Mouse (Mus musculus) spleen, postnatal 4 days (tissue): Measurements from ENCODE around the gene Pitx3.
"Not testable (repeated sequence)": the region's sequence is repeated elsewhere in the genome, so short reads cannot be mapped to it uniquely, and the experiment has no call there.

Source experiments
- DNase-seq, 2 experiments: peaks; one replicate each; pipeline ENCODE4 v3.0.0; 2022; ENCODE audit warnings: low spot score in 2 of 2

The Pitx3 gene

DNA sequence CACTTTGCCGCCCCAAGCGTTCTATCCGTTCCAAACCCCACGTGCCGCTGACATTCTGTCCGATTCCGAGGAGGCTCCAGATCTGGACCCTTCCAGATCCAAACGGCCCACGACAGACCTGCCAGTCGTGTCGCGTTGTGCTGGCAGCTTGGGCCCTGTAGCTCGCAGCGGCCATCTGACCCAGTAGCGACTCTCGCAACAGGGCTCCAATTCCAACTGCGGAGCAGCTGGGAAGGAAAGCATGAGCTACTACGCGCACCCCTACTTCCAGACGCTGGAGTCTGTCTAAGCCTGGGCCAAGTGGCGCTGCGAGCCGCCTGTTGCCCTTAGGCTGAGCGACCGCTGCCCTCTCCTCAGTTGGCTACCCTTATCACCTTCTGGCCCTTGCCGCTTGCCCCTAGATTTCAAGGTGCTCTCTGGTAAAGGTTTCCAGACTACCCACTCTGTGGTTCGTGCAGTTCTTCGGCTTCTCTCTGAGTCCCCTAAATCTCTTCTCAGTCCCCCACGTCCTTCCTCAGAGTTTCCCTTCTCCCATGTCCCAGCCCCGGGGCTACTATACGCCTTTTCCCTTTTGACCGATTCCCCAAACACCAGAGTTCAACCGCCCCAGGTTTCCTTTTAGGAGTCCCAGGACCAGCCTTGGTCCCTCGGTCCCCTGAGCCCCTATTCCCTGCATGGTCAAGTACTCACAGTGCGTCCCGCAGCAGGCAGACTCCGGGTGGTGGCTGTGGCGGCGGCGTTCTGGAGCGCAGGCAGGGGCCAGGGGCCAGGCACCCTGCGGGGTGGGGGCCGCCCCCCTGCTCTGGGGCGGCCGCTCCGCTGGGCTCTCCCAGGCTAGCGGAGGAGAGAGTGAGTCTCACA is at the start of gene Pitx3:
TSS of gene Pitx3 (minus strand) at position 816 of the 861 bp plus-strand sequence.
- no peak for DNase-seq

GRCm38 (mm10) chr19:46187203-46187602 is 39.1 kb upstream of the Pitx3 start:
- no peak for DNase-seq

GRCm38 (mm10) chr19:46186611-46187010 is 38.5 kb upstream of the Pitx3 start:
- no peak for DNase-seq

DNA sequence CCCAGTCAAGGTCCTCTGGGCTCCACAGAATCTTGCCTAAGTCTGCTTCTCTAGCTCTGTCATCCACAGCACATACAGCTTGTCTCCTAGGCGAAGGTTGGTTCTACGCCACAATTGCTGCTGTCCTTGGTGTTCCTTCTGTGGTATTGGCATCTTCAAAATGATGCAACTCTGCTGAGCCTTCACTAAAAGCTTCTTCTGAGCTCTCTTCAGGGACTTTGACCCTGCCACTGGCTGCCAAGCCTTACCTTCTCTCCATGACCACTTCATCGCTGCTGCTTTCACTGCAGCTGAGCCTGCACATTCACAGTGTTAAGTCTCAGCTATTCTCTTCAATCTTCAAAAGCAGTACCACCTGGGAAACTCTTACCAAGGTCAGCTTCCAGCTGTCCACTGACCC is 34.1 kb upstream of the Pitx3 start:
- no peak for DNase-seq

DNA sequence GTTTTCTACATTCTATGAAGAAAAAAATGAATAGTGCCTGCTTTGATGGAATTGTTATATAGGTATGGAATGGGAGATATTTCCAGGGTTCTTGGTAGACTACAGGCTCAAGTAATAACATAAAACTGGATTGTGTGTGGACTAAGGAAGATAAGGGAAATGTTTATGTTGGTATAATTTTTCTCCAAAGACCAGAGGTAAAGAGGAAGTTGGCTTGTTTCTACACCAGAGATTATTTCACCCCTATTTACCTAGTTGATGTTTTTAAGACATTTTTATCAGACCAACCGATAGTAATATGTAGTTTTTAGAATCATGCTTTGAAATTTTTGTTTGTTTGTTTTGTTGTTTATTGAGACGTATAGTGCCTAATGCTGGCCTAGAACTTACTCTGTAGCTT is 32.1 kb upstream of the Pitx3 start:
- DNase-seq = no peak

DNA sequence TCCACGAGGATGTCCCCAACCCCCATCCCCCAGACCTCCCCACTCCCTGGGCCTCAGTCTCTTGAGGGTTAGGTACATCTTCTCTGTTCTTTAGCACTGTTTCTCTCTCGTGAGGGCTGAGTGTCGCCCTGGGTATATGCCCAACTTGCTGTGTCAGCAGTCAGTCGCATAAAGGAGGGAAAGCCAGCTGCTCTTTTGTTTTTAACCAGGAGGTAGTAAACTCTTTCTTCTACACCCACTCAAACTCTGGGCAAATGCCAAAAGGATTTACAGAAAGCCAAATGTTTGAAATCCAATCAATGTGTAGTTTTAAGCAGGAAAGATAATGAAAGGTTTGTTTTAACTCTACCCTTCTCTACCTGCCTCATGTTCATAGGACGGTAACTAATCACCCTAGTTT is 28.9 kb upstream of the Pitx3 start:
- no peak for DNase-seq

DNA sequence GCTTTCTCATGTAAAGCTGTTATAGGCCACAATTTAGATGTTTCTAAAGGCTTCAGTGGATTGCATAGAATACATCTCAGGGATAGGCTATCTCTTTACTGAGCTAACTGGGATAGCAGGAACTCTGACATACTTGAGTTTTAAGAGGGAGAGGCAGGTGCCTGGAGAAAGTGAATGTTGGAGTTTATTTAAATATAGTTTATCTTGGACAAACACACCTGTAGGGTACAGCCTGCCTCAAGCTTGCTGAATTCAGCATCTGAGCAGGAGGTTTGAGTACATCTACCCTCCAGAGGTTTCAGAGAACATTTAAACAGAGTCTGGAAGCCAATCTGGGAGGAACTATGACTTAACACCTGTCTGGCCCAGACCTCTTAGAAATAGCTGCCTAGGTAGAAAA is 27.0 kb upstream of the Pitx3 start:
- DNase-seq = no peak

GRCm38 (mm10) chr19:46172541-46172940 is 24.4 kb upstream of the Pitx3 start:
- no peak for DNase-seq

- DNase-seq = no peak
Measured at GRCm38 (mm10) chr19:46169913-46170312, 21.8 kb upstream of the Pitx3 start.

GRCm38 (mm10) chr19:46169396-46169795 is 21.3 kb upstream of the Pitx3 start:
- no peak for DNase-seq

DNA sequence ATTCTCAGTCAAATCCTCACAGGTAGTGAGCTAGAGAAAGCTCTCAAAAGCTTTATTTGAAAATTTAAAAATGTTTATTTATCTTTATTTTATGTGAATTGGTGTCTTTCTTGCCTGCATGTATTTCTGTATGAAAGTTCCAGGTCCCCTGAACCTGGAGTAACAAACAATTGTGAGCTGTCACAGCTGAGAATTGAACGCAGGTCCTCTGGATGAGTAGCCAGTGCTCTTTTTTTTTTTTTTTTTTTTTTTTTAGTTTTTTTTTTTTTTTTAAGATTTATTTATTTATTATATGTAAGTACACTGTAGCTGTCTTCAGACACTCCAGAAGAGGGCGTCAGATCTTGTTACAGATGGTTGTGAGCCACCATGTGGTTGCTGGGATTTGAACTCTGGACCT is 19.0 kb upstream of the Pitx3 start:
- DNase-seq = not testable (repeated sequence)

DNA sequence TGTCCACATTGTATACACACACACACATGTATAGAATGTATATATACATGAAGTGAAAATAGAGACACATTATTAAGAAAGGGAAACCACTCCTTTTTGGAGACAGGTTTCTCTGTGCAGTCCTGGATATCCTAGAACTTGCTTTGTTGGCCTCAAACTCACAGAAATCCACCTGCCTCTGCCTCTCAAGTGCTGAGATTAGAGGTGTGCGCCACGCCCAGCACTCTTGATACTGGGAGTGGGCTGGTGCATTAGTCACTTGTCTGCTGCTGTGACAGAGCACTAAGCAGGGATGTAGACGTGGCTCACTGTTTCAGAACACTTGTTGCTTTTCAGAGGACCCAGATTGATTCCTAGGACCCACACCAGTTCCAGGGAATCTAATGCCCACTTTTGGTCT is 17.8 kb upstream of the Pitx3 start:
- no peak for DNase-seq

- DNase-seq = peak; percentile 89 to 93
Measured at GRCm38 (mm10) chr19:46152127-46152803, 4.1 kb upstream of the Pitx3 start, which contains the start of gene Gbf1. Gbf1 (plus strand) TSS chr19:46152509.

DNA sequence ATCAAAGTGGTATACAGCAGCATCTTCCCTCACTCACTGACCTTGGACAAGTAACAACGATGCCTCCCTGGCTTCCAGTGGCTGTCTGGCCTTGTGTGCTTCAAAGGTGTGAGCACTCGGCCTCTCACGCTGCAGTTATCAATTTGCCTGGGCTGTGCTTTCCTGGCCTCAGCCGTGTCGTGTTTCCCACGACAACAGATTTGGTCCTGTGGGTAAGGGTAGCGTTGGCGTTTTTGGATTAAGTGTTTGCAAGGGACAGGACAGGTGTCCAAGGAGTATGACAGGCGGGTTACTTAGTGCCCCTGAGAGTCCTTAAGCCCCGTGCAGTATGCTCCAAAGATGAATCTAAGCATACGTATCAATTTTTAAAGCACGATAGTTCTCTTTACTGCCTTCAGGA is 965 bp upstream of the Pitx3 start:
- DNase-seq = no peak

DNA sequence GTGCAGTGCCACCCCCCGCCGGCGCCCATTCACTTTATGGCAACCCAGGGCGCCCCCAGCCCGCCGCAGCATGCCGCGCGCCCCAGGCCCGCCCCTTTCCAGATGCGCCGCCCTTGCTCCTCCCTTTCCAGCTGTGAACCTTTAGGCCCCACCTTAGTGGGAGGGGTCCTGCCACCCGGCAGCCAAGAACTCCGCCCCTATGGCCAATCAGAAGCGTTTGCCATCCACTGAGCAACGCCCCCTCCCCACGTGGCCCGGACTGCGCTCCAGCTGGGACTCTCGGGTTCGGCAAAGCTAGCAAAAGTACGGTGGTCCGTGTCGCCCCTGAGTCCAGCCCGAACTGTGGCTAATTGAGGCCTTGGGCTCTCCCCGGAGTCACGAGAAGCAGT is 240 bp upstream of the Pitx3 start:
- DNase-seq = peak; percentile 78 to 82

DNA sequence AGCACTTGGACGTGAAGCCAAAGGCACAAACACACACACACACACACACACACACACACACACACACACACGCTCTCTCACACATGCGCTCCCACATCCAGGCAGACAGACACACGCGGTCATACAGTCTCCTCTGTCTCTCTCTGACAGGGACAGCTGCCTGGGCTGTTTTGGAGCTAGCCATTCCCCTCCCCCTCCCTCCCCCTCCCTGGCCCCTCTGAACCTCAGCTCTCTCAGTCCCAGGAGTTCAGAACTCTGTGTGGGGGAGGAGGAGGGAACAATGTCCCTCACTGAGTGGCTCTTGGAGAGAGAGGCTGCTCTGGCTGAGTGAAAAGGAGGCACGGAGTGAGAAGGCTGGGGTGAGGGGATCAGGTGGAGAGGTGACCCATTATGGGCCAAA is 7.0 kb downstream of the Pitx3 start:
- DNase-seq = no peak

DNA sequence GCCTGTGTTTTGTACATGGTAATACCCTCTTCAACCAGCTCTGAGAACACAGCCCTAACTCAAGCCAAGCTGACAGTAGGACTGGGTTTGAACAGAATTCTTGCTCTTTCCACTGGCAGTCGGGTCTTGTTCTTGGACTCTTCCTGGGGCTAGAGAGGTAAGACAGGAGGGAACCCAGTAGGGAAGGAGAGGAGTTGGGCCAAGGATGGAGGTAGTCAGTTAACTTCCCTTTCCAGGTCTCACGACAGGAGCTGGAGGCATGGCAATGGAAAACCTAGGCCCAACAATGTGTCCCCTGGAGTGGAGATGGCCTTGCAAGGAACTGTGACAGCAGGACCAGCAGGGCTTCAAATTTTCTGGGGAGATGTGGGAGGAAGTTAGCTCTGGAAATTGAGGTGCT is 7.8 kb downstream of the Pitx3 start:
- DNase-seq = no peak

DNA sequence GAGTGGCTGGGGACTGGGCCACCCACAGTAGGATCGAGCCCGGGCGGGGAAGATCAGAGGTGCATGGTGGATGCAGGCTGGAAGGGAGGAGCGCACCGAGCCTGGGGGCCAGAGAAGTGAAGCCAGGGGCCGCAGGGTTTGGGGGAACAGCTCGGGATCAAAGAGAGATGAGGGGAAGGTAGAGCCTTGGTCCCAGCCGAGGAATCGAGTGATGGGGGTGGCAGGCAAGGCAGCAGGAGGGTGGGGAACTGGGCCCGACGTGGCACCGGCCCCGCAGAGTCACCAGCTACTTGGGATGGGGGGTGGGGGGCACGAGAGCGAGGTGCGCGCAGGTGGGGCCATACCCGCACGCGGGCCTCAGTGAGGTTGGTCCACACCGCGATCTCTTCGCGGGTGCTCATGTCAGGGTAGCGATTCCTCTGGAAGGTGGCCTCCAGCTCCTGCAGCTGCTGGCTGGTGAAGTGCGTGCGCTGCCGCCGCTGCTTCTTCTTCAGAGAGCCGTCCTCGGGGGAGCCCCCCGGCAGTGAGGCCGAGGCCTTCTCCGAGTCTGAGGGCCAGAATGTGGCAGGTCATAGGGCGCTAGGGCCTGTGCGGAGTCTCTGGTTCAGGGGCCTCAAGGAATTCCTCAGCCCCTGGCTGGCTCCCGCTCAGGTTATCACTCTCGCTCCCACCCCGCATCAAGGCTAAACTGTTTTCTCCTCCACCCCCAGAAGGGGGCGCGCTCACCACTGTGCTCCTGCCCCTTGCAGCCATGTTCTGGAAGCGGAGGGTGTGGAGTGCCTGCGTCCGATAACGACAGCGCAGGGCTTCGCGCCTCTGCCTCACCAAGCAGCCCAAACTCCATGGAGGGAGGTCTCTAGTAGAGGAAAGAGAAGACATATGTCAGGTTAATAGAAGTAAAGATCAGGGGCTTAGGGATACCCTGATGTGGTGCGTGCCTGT is 11.2 kb downstream of the Pitx3 start:
- DNase-seq = peak; percentile 81 to 94

- DNase-seq = peak; percentile 73 to 89
Measured at GRCm38 (mm10) chr19:46135789-46136638, 12.1 kb downstream of the Pitx3 start.

DNA sequence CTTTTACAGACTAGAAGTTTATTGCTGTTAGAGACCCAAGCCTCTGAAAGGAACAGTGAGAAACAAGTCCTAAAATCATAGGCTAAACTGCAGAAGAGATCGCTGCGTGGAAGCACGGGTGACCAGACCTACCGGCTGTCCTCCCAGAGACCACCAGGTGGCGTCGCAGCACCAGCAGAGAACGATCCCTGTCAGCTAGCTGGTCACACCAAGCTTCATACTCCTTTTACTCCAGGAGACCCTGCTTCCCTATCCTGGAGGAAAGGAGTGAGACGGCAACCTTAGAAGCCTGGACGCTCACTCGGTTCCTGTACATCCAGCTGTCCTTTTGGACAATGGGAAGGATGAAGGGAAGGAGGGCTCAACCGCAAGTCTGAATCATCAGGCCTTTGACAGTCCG is 12.8 kb downstream of the Pitx3 start:
- peak; percentile 87 to 96 for DNase-seq

- DNase-seq = no peak
Measured at GRCm38 (mm10) chr19:46132577-46132976, 15.5 kb downstream of the Pitx3 start.
